Mouse (Mus musculus) myocyte (in vitro differentiated cells): ENCODE data around the gene Zc2hc1b. TPM values are rescaled to one million over a fixed set of nuclear protein-coding genes. Genes with fewer than 3 reads are reported as not detected.

Experiments used
- H3K27me3 ChIP-seq: one replicate; pipeline ENCODE4 v1.6.1; 2011; ENCODE audit not compliant: control insufficient read depth, insufficient read depth, insufficient read length
- H3K36me3 ChIP-seq: one replicate; pipeline ENCODE4 v1.6.1; 2011; ENCODE audit not compliant: control insufficient read depth, insufficient read depth
- H3K4me2 ChIP-seq: one replicate; pipeline ENCODE4 v1.6.1; 2011; ENCODE audit warnings: low read depth, control low read depth
- H3K4me3 ChIP-seq: one replicate; pipeline ENCODE4 v1.5.1; 2011; ENCODE audit warnings: mild to moderate bottlenecking, control low read depth, moderate library complexity
- H3K79me2 ChIP-seq: one replicate; pipeline ENCODE4 v1.6.1; 2011; ENCODE audit not compliant: control insufficient read depth, insufficient read depth
- H3ac ChIP-seq: one replicate; pipeline ENCODE4 v1.6.1; 2011; ENCODE audit not compliant: control insufficient read depth, insufficient read length
- CEBPB ChIP-seq: IDR thresholded peaks from 2 replicates; pipeline ENCODE4 v1.6.1; 2011; ENCODE audit warnings: mild to moderate bottlenecking, moderate library complexity; ENCODE audit not compliant: poor library complexity, insufficient read depth, severe bottlenecking
- E2F4 ChIP-seq: IDR thresholded peaks from one replicate; pipeline ENCODE4 v1.6.1; 2011; ENCODE audit warnings: mild to moderate bottlenecking, control low read depth, moderate library complexity; ENCODE audit not compliant: insufficient read depth
- MAX ChIP-seq: IDR thresholded peaks from one replicate; pipeline ENCODE4 v1.6.1; 2011; ENCODE audit warnings: low read depth, mild to moderate bottlenecking, control low read depth
- MYOD1 ChIP-seq, 3 experiments: IDR thresholded peaks; one replicate each; pipeline ENCODE4 v1.6.1; 2011; ENCODE audit warnings: control low read depth in 2 of 3, low read depth in 2 of 3, mild to moderate bottlenecking in 2 of 3, moderate library complexity in 1 of 3; ENCODE audit not compliant: insufficient read length in 2 of 3, control insufficient read depth in 1 of 3
- MYOG ChIP-seq, 3 experiments: IDR thresholded peaks; one replicate each; pipeline ENCODE4 v1.6.1; 2011; ENCODE audit warnings: control low read depth in 2 of 3, low read depth in 2 of 3, mild to moderate bottlenecking in 2 of 3; ENCODE audit not compliant: insufficient read length in 2 of 3, control insufficient read depth in 1 of 3, insufficient read depth in 1 of 3
- POLR2A ChIP-seq: IDR thresholded peaks from one replicate; pipeline ENCODE4 v1.6.1; 2011; ENCODE audit warnings: low read depth, mild to moderate bottlenecking, control low read depth, moderate library complexity; ENCODE audit not compliant: insufficient read length
- POLR2AphosphoS2 ChIP-seq: IDR thresholded peaks from one replicate; pipeline ENCODE4 v1.6.1; 2011; ENCODE audit warnings: low read depth, control low read depth; ENCODE audit not compliant: insufficient read length
- REST ChIP-seq: IDR thresholded peaks from one replicate; pipeline ENCODE4 v1.6.1; 2011; ENCODE audit warnings: mild to moderate bottlenecking, control low read depth, moderate library complexity; ENCODE audit not compliant: insufficient read depth, insufficient read length
- SRF ChIP-seq: IDR thresholded peaks from one replicate; pipeline ENCODE4 v1.6.1; 2011; ENCODE audit warnings: low read depth; ENCODE audit not compliant: control insufficient read depth, insufficient read length
- TCF12 ChIP-seq: IDR thresholded peaks from one replicate; pipeline ENCODE4 v1.6.1; 2011; ENCODE audit warnings: mild to moderate bottlenecking, control low read depth; ENCODE audit not compliant: poor library complexity, insufficient read depth, severe bottlenecking
- TCF3 ChIP-seq: IDR thresholded peaks from one replicate; pipeline ENCODE4 v1.6.1; 2011; ENCODE audit warnings: low read depth, control low read depth; ENCODE audit not compliant: insufficient read length
- USF1 ChIP-seq: IDR thresholded peaks from one replicate; pipeline ENCODE4 v1.6.1; 2011; ENCODE audit warnings: low read depth, mild to moderate bottlenecking, control low read depth, moderate library complexity
- polyA plus RNA-seq: library from polyadenylated mRNA; unstranded; fragments of >200 nt; fragmentation: generic; extraction: Trizol; gene quantifications from one replicate; pipeline ENCODE4 v1.2.1, GENCODE M21; 2012; ENCODE audit warnings: missing spikeins

The Zc2hc1b gene
- not detected for polyA plus RNA-seq

GRCm38 (mm10) chr10:13177973-13178624 lies at the start of gene Zc2hc1b:
Gene Zc2hc1b (minus strand): TSS chr10:13178023.
- Histone ChIP-seq H3K4me3 (no peak within 1 kb of the TSS), H3ac (no peak within 1 kb of the TSS), H3K36me3 (peaks cover 49% of the 10 kb centered on the region), H3K27me3 (no peaks in the 10 kb centered on the region), H3K79me2 (no peaks in the 10 kb centered on the region), H3K4me2 (no peak within 1 kb of the TSS)
- TF ChIP-seq USF1 (no peak), E2F4 (no peak), CEBPB (no peak), REST (no peak), MYOD1 (IDR thresholded peaks at IDR 0.05; ENCODE audit: control insufficient read depth in 1 of 3, insufficient read length in 2 of 3, low read depth in 2 of 3) (no peak), POLR2A (no peak), TCF12 (no peak), POLR2AphosphoS2 (no peak), TCF3 (no peak), MYOG (IDR thresholded peaks at IDR 0.05; ENCODE audit: control insufficient read depth in 1 of 3, insufficient read depth in 1 of 3, insufficient read length in 2 of 3, low read depth in 2 of 3) (no peak), MAX (no peak), SRF (no peak)

DNA sequence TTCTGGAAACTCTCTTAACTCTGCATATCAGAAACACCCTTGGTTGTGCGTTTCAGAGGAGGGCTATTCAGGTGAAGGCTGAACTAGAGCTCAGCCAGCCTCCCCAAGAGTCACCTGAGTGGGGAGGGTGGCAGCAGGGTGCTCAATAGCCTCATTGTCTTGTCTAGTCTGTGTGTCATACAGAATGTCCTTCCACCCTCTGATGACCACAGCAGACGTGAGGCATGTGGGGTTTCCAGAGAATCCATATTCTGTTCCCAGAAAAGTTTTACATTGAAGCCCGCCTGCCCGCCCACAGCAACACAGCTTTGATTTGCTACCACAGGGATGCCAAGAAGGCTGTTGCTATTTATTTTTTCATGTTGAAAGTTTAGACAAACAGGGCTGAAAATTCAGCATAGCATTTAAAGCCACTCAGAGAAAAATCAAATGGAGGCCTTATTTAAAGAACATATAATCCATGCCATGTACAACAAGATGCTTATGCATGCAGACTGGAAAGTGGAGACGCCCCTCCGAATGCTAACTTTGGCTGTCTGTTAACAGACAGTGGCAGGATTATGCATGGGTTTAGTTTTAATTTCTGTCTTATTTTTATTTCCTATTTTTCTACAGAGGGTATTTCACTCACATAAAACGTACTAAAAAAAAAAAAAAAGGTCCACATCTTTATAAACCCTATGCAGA lies 47.7 kb upstream of the Zc2hc1b start:
- no peaks in the 10 kb centered on the region for H3K79me2 ChIP-seq
- H3K4me3 ChIP-seq, result no peak overlapping the region
- TF ChIP-seq MAX, result no peak
- no peak for TF ChIP-seq E2F4
- no peak for TF ChIP-seq CEBPB
- no peak for TF ChIP-seq REST
- TF ChIP-seq POLR2AphosphoS2, result no peak
- TF ChIP-seq POLR2A, result no peak
- no peak for TF ChIP-seq MYOG (IDR thresholded peaks at IDR 0.05; ENCODE audit: control insufficient read depth in 1 of 3, insufficient read depth in 1 of 3, insufficient read length in 2 of 3, low read depth in 2 of 3)
- TF ChIP-seq USF1, result no peak
- TF ChIP-seq TCF12, result no peak
- no peak for TF ChIP-seq MYOD1 (IDR thresholded peaks at IDR 0.05; ENCODE audit: control insufficient read depth in 1 of 3, insufficient read length in 2 of 3, low read depth in 2 of 3)
- TF ChIP-seq TCF3, result no peak
- TF ChIP-seq SRF, result no peak
- H3K27me3 ChIP-seq, result no peaks in the 10 kb centered on the region
- no peak overlapping the region for H3ac ChIP-seq
- no peaks in the 10 kb centered on the region for H3K36me3 ChIP-seq
- no peak overlapping the region for H3K4me2 ChIP-seq

GRCm38 (mm10) chr10:13222135-13222534 lies 44.3 kb upstream of the Zc2hc1b start:
- H3K4me2 ChIP-seq, result no peak overlapping the region
- TF ChIP-seq TCF3 (no peak), CEBPB (no peak), REST (no peak), POLR2A (no peak), USF1 (no peak), MYOG (IDR thresholded peaks at IDR 0.05; ENCODE audit: control insufficient read depth in 1 of 3, insufficient read depth in 1 of 3, insufficient read length in 2 of 3, low read depth in 2 of 3) (no peak), SRF (no peak), E2F4 (no peak), MYOD1 (IDR thresholded peaks at IDR 0.05; ENCODE audit: control insufficient read depth in 1 of 3, insufficient read length in 2 of 3, low read depth in 2 of 3) (no peak), TCF12 (no peak), MAX (no peak), POLR2AphosphoS2 (no peak)
- H3K79me2 ChIP-seq, result no peaks in the 10 kb centered on the region
- no peak overlapping the region for H3ac ChIP-seq
- H3K4me3 ChIP-seq, result no peak overlapping the region
- no peaks in the 10 kb centered on the region for H3K27me3 ChIP-seq
- H3K36me3 ChIP-seq, result no peaks in the 10 kb centered on the region

- Histone ChIP-seq H3K4me3 (no peak overlapping the region), H3ac (no peak overlapping the region), H3K4me2 (no peak overlapping the region), H3K27me3 (peaks cover 5% of the 10 kb centered on the region), H3K36me3 (no peaks in the 10 kb centered on the region), H3K79me2 (no peaks in the 10 kb centered on the region)
- TF ChIP-seq SRF (no peak), REST (no peak), MYOD1 (IDR thresholded peaks at IDR 0.05; ENCODE audit: control insufficient read depth in 1 of 3, insufficient read length in 2 of 3, low read depth in 2 of 3) (no peak), TCF12 (no peak), CEBPB (no peak), POLR2A (no peak), USF1 (no peak), E2F4 (no peak), MAX (no peak), MYOG (IDR thresholded peaks at IDR 0.05; ENCODE audit: control insufficient read depth in 1 of 3, insufficient read depth in 1 of 3, insufficient read length in 2 of 3, low read depth in 2 of 3) (no peak), POLR2AphosphoS2 (no peak), TCF3 (no peak)
These were observed 42.2 kb upstream of the Zc2hc1b start for GRCm38 (mm10) chr10:13220061-13220460.
